Mouse (Mus musculus): ENCODE data around the gene Gng3. TPM values are rescaled to one million over a fixed set of nuclear protein-coding genes. Genes with fewer than 3 reads are reported as not detected.

Gng3 gene
- polyA plus RNA-seq, 1 experiment from 2014 or later = 2.3 TPM

Small RNA genes within 50 kb of the gene (microRNA-seq; reads per million reads assigned to microRNA genes)
- not detected for gene Mir5136 (ENCODE audit: borderline number of aligned reads)

Other genes starting within 250 kb of the Gng3 start
- 2.0 and 2.9 TPM in 2 replicates for gene Slc22a8, start 247.9 kb downstream of the Gng3 start, polyA plus RNA-seq (2014; fragmentation: Nextera tagmentation; extraction: Ambion mirVana)
- gene Slc22a6, start 221.2 kb downstream of the Gng3 start, polyA plus RNA-seq (2014; fragmentation: Nextera tagmentation; extraction: Ambion mirVana) = not detected in 2 replicates
- 0.12 TPM in 1 of 2 replicates, not detected in the other for gene Chrm1, start 175.4 kb downstream of the Gng3 start, polyA plus RNA-seq (2014; fragmentation: Nextera tagmentation; extraction: Ambion mirVana)
- 150 and 159 TPM in 2 replicates for gene Slc3a2, start 115.8 kb downstream of the Gng3 start, polyA plus RNA-seq (2014; fragmentation: Nextera tagmentation; extraction: Ambion mirVana)
- 142 and 143 TPM in 2 replicates for gene Wdr74, start 103.4 kb downstream of the Gng3 start, polyA plus RNA-seq (2014; fragmentation: Nextera tagmentation; extraction: Ambion mirVana)
- gene 1700092M07Rik, start 98.5 kb downstream of the Gng3 start, polyA plus RNA-seq (2014; fragmentation: Nextera tagmentation; extraction: Ambion mirVana) = 1.7 and 2.0 TPM in 2 replicates
- gene Stx5a, start 97.8 kb downstream of the Gng3 start, polyA plus RNA-seq (2014; fragmentation: Nextera tagmentation; extraction: Ambion mirVana) = 69.5 and 73.1 TPM in 2 replicates
- 197 and 198 TPM in 2 replicates for gene Nxf1, start 82.1 kb downstream of the Gng3 start, polyA plus RNA-seq (2014; fragmentation: Nextera tagmentation; extraction: Ambion mirVana)
- 116 and 123 TPM in 2 replicates for gene Tmem223, start 68.2 kb downstream of the Gng3 start, polyA plus RNA-seq (2014; fragmentation: Nextera tagmentation; extraction: Ambion mirVana)
- 116 and 119 TPM in 2 replicates for gene Tmem179b, start 64.7 kb downstream of the Gng3 start, polyA plus RNA-seq (2014; fragmentation: Nextera tagmentation; extraction: Ambion mirVana)
- gene Taf6l, start 52.8 kb downstream of the Gng3 start, polyA plus RNA-seq (2014; fragmentation: Nextera tagmentation; extraction: Ambion mirVana) = 25.9 TPM in 2 replicates
- gene Polr2g, start 40.6 kb downstream of the Gng3 start, polyA plus RNA-seq (2014; fragmentation: Nextera tagmentation; extraction: Ambion mirVana) = 152 and 159 TPM in 2 replicates
- 3.2 and 4.1 TPM in 2 replicates for gene Zbtb3, start 36.6 kb downstream of the Gng3 start, polyA plus RNA-seq (2014; fragmentation: Nextera tagmentation; extraction: Ambion mirVana)
- 43.8 and 46.8 TPM in 2 replicates for gene Ttc9c, start 19.9 kb downstream of the Gng3 start, polyA plus RNA-seq (2014; fragmentation: Nextera tagmentation; extraction: Ambion mirVana)
- gene Hnrnpul2, start 19.2 kb downstream of the Gng3 start, polyA plus RNA-seq (2014; fragmentation: Nextera tagmentation; extraction: Ambion mirVana) = 5.5 and 6.4 TPM in 2 replicates
- gene AC129217.1, start 9.4 kb downstream of the Gng3 start, polyA plus RNA-seq (2014; fragmentation: Nextera tagmentation; extraction: Ambion mirVana) = 0.40 TPM in 1 of 2 replicates, not detected in the other
- gene Bscl2, start 1.7 kb downstream of the Gng3 start, polyA plus RNA-seq (2014; fragmentation: Nextera tagmentation; extraction: Ambion mirVana) = 52.7 and 52.9 TPM in 2 replicates
- gene Lrrn4cl, start 11.6 kb upstream of the Gng3 start, polyA plus RNA-seq (2014; fragmentation: Nextera tagmentation; extraction: Ambion mirVana) = 0.10 and 0.34 TPM in 2 replicates
- 198 and 204 TPM in 2 replicates for gene Ubxn1, start 32.3 kb upstream of the Gng3 start, polyA plus RNA-seq (2014; fragmentation: Nextera tagmentation; extraction: Ambion mirVana)
- 57.1 and 66.9 TPM in 2 replicates for gene Uqcc3, start 41.7 kb upstream of the Gng3 start, polyA plus RNA-seq (2014; fragmentation: Nextera tagmentation; extraction: Ambion mirVana)
- 133 and 147 TPM in 2 replicates for gene Lbhd1, start 44.5 kb upstream of the Gng3 start, polyA plus RNA-seq (2014; fragmentation: Nextera tagmentation; extraction: Ambion mirVana)
- not detected in 2 replicates for gene Gm49403, start 44.7 kb upstream of the Gng3 start, polyA plus RNA-seq (2014; fragmentation: Nextera tagmentation; extraction: Ambion mirVana)
- 163 and 171 TPM in 2 replicates for gene 1810009A15Rik, start 49.7 kb upstream of the Gng3 start, polyA plus RNA-seq (2014; fragmentation: Nextera tagmentation; extraction: Ambion mirVana)
- gene Gm49416, start 49.7 kb upstream of the Gng3 start, polyA plus RNA-seq (2014; fragmentation: Nextera tagmentation; extraction: Ambion mirVana) = not detected in 2 replicates
- 47.8 and 52.4 TPM in 2 replicates for gene Ints5, start 53.8 kb upstream of the Gng3 start, polyA plus RNA-seq (2014; fragmentation: Nextera tagmentation; extraction: Ambion mirVana)
- 91.8 and 106 TPM in 2 replicates for gene Ganab, start 58.9 kb upstream of the Gng3 start, polyA plus RNA-seq (2014; fragmentation: Nextera tagmentation; extraction: Ambion mirVana)
- gene B3gat3, start 81.2 kb upstream of the Gng3 start, polyA plus RNA-seq (2014; fragmentation: Nextera tagmentation; extraction: Ambion mirVana) = 32.3 and 34.8 TPM in 2 replicates
- 2.4 and 3.9 TPM in 2 replicates for gene Rom1, start 90.2 kb upstream of the Gng3 start, polyA plus RNA-seq (2014; fragmentation: Nextera tagmentation; extraction: Ambion mirVana)
- 22.6 and 26.1 TPM in 2 replicates for gene Eml3, start 90.4 kb upstream of the Gng3 start, polyA plus RNA-seq (2014; fragmentation: Nextera tagmentation; extraction: Ambion mirVana)
- gene Mta2, start 102.7 kb upstream of the Gng3 start, polyA plus RNA-seq (2014; fragmentation: Nextera tagmentation; extraction: Ambion mirVana) = 75.6 and 81.1 TPM in 2 replicates
- gene Tut1, start 114.7 kb upstream of the Gng3 start, polyA plus RNA-seq (2014; fragmentation: Nextera tagmentation; extraction: Ambion mirVana) = 42.4 and 43.2 TPM in 2 replicates
- 598 and 618 TPM in 2 replicates for gene Eef1g, start 127.8 kb upstream of the Gng3 start, polyA plus RNA-seq (2014; fragmentation: Nextera tagmentation; extraction: Ambion mirVana)
- gene Ahnak, start 150.1 kb upstream of the Gng3 start, polyA plus RNA-seq (2014; fragmentation: Nextera tagmentation; extraction: Ambion mirVana) = 2.6 and 3.7 TPM in 2 replicates
- gene Scgb1a1, start 248.8 kb upstream of the Gng3 start, polyA plus RNA-seq (2014; fragmentation: Nextera tagmentation; extraction: Ambion mirVana) = not detected in 2 replicates

Data from liver, embryonic 11.5 days (tissue).